Mouse (Mus musculus) kidney, postnatal 25 days (tissue): ENCODE measurements around the gene Dph5.
"Not testable (repeated sequence)": the region's sequence is repeated elsewhere in the genome, so short reads cannot be mapped to it uniquely, and the experiment has no call there.

Experiments
- DNase-seq, 2 experiments: peaks; one replicate each; pipeline ENCODE4 v3.0.0; 2021; ENCODE audit warnings: mixed read lengths in 2 of 2

Gene Dph5

DNA sequence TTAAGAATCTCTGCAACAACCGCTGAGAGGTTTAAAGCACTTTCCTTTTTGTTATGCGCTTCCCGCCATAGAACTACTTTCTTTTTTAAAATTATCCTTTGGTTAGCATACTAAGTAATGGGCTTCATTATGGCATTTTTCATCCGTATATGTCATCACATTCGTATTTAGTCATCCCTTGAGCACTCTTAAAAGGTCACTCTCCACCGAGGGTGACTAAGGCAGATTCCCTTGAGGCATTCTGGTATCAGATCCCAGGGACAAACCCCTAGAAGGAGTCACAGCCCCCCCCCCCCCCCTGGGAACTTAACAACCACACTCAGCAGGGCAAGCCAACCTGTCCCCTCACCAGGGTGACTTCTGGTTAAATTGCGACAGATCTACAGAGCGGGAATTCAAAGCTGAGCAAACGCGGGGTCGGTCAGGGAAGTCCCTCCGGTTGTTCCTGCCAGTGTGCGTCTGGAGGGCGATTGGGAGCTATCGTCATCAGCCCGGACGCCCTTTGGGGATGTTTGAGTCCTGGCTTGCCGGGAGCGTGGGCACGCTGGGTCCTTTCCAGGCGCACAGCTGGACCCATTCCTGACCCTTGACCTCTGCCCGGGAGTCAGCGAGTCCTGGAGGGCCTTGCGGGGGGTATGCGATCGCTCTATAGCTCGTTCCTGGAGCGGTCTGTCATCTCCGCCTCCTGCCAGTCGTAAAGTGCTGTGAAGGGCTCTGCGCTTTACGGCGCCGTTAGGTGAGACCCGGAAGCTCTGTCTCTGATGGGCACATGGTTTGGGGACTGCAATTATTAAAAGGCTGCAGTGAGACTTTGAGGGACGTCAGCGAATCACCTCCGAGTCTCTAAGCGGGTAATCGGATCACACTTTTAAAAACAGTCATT, at the start of gene Dph5:
Dph5 (plus strand) TSS at position 411 of the 883 bp plus-strand sequence.
- DNase-seq, result peak; percentile 91 to 95

DNA sequence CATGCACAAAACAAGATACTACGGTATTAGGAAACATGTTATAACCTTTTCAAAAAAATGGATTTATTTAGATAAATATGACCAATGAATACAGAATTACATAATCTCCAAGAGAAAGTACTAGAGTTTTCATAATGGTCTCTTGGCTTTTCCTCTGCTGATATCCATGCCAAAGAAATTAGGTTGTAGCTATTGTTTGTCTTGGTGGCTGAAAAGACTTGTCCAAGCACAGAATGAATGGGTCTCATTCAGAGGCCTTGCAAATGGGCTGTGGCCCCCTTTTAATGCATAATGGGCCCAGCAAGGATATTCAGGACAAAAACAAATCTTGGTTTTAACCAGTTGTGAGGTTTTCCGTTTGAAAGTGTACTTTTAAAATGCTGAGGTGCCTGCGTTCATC, 43.1 kb upstream of the Dph5 start:
- no peak for DNase-seq

DNA sequence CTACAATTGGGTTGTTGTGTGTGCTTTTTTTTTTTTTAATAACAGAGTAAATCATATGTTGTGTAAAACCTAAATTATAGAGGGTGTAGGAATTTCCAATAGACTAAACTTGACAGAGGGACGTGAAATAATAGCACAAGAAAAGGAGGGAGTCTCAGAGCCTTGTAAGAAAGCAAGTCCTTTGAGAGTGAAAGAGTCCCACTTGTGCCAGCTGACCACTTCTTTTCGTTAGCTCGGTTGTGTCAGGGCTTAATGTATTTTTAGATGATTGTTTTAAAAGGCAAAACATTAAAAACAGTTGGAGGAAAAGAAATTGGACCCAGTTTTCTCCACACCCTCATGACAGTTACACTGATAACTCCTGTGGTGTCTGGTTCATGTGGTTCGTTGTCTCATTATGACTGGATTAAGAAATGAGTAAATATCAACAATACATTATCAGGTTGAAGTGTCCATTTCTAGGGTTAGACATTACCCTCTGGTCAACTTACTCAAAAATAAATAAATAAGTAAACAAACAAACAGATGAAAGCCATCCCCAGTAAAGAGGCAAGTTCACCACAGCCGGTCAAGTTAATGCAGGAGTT, 42.5 kb upstream of the Dph5 start:
- no peak for DNase-seq

DNA sequence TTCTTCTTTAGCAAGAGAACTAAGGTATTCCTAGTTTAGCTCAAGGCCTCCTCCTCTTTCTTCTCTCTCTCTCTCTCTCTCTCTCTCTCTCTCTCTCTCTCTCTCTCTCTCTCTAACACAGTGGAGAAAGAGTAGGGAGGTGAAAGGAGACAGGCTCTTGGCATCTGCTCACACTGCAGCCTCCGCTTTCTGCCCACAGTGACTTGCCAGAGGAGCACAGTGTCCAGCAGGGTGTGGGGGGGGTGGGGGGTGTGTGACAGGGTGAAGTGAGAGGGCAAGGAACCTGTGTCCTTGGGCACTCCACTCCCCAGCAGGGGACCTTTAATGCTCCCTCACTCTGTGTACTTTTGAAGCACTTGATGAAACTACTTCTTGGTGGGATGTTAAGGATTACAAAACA, 41.9 kb upstream of the Dph5 start:
- DNase-seq, result no peak

DNA sequence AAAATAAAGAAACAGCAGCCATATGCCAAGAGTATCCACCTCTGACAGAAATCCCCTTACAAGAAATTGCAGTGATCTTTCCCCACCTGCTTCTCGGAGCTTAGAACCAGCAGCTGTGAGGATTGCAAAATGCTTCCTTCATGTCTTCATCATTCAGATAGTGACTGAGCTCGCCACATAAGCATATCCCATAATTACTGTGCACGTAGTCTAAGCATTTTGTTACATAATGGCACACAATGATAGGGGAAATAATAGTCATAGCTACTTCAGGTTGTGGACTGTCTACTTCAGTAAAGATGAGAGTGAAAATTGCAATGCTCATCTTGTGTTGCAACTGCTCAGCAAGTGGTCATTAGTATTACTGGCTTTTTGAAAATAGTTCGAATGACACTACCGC, 41.5 kb upstream of the Dph5 start:
- no peak for DNase-seq

DNA sequence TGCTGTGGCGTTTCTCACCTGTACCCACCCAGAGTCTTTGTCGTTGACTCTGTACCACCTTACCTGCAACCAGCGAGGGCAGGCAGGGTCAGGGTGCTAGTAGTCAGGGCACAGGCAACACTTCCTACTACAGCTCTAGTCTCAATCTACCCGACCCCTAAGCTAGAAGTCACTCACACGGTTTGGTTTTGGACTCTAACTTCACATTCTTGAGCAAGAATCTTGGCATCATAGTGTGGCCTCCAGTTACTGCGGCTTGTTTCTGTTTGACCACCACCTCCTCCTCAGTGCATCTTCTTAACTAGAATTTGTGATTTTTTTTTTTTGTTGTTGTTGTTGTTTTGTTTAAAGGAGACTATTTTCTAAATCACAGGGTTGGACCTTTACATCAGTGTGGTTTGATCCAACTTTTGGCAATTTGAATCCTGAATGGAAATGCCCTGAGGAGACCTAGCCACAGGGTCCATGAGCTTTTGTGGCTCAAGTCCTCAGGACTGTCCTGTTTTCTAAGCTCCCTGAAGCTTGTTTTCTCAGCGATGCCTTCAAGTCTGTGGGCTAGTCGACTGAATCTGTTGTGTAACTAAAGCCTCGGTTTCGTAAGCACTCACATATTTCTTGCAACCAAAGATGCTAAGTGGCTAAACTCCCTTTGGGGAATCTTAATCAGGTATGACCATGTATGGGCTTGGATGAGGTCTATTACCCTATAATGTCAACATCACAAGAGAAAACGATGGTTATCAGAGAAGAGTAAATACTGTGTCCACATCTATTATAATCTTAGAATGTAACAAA, 38.8 kb upstream of the Dph5 start:
- DNase-seq, result no peak

DNA sequence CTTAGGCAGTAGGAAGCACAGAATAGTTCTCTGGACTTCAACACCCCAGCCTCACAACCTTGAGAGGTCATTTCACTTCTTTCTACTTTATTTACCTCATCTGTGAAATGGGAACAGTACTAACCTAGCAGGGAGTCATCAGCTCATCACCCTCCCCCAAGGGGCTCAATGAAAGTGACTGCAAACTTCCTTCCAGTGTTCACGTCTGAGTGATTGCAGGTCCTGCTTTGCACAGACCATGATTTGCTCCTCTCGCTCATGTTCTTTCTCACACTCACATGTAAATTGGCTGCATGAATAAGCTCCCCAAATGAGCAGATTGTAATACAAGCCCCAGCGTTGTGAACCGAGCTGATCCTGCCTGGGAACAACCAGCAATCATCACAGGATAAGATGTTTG, 36.7 kb upstream of the Dph5 start:
- no peak for DNase-seq

DNA sequence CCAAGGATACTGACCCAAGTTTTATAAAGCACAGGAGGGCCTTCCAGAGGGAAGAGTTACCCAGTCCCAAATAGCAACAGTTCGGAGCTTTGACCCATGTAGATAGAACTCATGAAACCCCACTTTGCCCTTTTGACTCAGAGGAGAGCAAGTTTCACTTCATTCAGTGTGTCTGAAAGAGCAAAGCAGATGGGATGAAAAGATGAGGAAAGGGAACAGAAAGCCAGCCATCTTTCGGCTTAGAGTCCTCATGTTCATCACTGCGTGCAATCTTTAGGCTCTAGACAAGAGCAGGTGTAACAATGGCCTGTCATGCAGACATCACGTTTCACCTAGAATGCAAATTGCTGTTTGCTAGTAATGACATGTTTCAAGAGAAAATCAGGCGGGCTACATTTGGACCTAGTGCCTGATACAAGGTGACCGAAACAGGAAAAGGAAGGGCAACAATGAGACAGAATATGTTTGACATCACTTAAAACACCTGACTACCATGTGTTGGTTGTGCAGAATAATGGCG, 32.9 kb upstream of the Dph5 start:
- no peak for DNase-seq

DNA sequence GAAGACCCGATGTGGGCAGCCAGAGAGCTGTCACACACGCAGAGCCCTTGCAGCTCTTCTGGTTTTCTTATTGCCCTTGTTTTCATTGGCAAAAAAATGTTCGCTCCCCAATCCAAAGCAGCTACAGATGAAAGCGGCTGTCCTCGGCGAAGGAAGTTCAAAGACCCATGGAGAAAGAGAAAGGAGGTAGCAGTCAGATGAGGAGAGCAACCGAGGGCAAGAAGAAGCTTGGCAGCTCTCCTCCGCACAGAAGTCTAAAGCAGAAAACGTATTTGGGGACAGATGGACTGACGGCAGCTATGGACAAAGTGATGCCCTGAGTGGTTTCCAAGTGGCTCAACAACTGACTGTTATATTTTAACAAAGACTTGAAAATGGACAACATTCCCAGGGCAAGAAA, 32.1 kb upstream of the Dph5 start:
- DNase-seq, result no peak

DNA sequence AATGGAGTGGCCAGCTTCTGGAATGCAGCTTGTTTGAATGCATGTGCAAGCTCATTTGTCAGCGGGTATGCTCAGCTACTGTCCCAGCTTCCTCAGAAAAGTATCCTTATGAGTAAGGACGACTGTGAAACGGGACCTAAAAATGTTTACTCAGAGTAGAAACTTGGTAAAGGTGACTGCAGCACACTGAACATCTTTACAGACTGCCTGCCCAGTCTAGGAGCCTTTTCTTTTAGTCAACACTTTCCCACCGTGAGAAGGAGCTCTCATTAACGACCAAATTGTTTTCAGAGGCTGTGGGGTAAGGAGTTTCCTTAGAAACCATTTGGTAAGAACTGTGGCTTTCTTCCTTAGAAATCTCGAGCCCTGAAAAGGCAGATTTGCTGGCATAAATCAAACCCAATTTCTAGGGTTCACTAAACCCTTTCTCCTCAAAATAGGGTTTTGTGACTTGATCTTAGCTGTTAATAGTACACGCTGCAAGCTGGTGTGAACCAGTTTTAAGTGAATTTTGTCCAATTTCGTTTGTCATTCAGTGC, 31.1 kb upstream of the Dph5 start:
- no peak for DNase-seq

DNA sequence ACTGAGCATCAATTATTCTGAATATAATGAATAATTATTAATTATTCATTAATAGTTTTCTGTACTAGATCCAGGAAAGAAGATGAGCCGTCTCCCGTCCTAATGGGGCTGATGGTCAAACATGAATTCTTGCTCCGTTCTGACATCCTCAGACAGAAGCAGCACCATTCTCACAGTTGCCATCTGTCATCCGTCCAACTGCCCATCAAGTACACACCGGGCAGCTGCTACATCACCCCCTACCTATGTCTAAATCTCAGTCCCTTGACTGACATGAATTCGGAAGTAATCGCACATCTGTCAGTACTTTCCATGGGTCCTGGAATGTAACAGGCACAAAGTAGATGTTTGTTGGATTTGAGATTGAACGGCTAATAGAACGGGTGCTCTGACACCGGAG, 30.2 kb upstream of the Dph5 start:
- DNase-seq, result no peak

DNA sequence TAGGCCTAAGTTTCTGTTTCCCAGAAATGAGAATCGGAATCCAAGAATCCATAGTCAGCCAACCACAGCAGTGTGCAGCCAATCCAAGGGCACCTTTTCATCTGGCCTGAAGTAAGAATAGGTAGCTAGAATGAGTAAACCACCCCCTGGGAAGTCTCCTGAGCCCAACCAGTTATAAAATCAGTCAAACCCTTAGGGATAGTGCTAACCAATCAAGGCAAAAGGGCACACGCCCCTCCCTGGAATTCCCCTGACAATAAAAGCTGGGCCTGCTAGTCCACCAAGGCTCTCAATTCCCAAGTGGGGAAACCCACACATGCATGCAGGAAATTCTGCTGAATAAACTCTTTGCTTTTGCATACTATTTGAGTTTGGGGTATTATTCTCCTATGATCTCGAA, 28.8 kb upstream of the Dph5 start:
- DNase-seq, result no peak

DNA sequence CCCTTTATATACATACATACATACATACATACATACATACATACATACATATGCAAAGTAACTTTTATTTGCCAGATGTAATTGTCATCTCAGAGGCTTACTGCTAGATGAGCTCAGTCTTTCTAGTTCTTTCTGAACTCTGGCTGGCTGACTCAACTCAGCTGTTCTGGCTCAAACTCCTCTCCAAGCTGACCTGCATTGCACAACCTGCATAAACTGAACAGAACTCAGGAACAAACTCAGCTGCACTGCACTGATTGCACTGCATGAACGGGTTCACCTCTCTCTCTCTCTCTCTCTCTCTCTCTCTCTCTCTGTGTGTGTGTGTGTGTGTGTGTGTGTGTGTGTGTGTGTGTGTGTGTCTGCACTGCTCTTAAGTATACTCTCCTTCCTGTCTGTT, 26.9 kb upstream of the Dph5 start:
- not testable (repeated sequence) for DNase-seq

DNA sequence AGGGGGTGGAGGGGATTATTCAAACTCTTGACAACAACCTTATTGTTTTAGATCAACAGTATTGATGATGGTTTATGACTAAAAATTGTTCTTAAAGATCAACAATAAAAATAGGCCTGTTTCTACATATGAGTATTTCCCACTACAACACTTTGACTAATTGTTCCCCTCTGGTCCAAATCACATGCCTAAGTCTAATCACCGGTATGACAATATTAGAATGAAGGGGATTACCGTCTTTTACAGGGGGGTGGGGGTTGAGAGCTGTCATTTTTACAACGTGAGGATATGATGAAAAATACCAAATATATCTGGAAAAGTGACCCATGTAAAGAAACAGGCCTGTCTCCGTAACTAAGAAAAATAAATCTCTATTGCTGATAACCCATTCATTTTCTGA, 24.1 kb upstream of the Dph5 start:
- DNase-seq, result no peak

DNA sequence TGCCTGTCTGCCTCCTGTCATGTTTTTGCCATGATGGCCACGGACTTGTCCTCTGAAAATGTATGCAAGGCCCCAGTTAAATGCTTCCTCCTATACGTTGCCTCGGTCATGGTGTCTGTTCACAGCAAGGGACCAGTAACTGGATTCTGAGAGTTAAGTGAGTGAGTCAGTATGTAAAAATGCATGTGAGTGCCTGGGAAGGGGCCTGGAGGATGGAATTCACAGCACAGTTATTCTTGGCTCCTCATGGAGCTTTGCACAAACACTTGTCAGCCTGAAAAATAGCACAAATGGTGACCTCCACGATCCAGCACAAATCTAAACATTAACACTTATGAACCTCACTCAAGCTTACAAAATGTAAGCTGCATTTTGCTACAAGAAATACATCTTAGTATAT, 20.5 kb upstream of the Dph5 start:
- DNase-seq, result no peak

DNA sequence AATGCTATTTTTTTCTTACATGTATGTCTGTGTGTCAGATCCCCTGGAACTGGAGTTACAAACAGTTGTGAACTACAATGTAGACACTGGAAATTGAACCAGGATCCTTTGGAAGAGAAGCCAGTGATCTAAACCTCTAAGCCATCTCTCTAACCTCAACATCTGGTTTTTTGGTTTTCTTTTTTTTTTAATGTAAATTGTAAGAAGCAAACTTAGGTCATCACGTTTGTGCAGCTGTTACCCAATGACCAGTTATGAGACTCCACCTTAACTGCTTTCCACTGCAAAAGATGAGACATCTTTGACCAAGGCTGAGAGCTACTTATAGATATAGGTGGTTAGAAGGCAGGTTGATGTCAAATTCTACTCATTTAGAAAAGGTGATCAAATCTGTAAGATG, 19.7 kb upstream of the Dph5 start:
- DNase-seq, result no peak

DNA sequence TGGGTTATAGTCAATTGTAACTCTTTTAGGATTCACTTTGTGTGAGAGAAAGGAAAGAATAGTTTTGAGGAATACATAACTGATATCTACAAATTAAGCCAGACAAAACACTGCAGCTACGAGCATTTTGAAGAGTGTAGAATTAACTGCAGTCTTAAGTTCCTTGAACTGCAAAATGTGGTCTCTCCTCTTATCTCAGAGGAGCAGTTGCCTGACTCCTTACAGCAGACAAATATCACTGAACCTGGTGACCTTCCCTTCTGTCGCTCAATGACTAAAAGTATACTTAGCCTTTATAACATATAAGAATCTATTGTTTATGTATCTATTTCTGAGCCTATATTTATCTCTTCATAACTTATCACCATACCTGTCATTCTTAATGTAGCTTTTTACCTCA, 18.3 kb upstream of the Dph5 start:
- DNase-seq, result no peak

DNA sequence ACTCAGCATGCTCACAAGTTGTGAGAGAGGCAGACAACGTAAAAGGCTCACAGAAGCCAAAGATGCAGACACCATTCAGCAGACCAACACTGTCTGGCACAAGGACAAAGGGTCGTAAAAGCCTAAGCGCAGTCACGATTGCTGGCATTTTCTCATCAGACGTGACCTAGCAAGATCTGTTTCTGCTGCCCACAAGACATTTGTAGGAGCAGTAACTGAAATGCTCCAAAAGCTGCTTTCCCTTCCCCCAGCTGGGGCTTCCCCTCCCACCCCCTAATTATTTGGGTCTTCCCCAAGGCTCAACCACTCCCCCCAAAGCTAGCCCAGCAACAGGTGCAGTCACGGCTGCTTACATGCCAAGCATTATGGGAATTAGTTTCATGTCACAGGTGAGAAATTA, 12.1 kb upstream of the Dph5 start:
- no peak for DNase-seq

DNA sequence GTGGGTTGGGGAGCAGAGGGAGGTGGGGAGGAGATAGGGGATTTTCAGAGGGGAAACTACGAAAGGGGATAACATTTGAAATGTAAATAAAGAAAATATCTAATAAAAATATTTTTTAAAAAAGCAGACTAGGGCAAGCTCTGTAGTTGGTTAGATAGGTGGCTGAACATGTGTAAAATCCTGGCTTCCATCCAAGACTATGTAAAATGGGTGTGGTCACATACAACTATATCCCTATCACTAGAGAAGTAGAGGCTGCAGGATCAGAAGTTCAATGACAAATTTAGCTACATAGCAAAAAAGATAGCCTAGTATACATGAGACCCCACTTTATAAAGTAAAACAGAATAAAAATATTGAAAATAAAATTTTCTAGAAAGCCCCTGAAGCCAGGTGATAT, 10.5 kb upstream of the Dph5 start:
- no peak for DNase-seq

DNA sequence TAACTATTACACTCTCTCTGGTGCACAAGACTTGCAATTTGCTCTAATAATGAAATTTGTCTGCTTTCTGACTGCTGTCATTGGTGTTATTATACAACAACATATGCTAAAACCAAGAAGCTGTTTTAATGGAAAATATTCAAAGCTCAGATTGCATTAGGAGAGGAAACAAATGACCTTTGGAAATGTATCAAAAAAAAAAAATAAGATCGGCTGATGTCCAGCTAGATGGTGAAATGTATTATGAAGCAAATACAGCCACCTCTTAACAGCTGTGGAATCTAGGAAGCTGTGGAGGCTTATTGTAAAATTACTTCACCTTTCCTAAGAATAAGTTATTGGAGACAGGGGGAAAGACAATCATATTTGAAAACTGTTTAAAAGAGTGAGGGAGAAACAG, 3.6 kb upstream of the Dph5 start:
- no peak for DNase-seq

DNA sequence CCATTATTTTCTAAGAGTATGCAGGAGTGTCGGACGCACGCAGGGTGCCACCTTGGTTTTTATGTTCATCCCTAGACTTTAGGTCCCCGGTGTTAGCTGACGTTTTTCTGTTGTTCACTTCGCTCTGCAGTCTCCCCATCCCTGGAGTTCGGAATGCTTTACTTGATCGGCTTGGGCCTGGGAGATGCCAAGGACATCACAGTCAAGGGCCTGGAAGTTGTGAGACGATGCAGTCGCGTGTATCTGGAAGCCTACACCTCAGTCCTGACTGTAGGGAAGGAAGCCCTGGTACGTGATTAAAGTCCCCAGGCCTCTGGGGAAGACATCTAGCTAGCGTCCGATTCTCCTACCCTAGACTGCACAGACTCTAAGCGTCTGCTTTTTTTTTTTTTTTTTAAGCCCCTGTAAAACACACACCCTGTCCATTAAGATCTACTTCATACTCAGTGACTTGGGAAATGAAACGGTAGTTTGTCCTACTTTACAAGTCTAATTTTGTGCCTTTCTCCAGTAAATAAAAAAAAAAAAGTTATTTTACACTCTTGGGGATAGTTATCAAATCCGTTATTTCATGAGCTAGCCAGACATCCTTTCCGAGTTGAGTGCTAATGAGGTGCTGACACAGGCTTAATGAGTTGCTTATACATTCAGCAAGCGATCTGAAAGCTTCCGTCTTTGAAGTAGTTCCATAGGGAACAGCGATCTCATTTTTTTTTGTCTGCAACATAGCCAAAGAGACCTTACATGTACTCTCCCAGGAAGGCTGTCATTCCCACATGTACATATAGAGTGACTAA, 871 bp downstream of the Dph5 start:
- DNase-seq, result no peak

DNA sequence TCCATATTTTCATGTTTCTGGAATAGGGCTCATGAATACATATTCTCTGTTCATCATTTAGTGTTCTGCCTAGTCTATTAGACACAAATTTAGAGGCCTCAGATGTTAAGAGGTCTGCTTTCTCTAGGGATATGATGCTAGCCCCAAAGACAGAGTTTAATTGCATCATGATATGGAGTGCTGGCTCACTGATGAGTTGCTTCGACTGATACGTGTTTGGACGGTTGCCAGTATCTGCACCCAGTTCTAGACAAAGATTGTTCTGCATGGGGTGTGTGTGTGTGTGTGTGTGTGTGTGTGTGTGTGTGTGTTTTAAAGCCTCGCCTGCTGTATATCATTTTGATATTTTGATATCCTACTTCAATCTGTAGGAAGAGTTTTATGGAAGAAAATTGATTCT, 4.7 kb downstream of the Dph5 start:
- DNase-seq, result no peak

DNA sequence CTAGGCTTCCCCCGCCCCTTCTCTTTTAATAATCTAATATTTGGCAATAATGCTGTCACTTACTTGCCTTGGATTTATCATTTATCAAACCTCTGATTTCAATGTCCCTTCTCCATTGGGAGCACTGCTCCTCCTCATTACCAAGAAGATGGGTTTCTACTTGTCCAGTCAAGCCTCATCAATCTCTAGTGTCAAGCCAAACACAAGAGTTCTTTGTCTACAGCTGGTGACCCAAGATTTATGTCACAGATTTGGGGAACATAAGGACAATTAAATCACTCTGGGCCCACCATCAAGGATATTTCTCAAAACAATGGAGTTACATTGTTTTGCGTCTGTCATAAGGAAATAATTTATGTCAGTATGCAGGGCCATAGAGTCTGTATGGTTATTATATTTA, 5.5 kb downstream of the Dph5 start:
- no peak for DNase-seq
